Mouse (Mus musculus) kidney, adult 2 months (tissue): ENCODE results near the gene Ndrg4. TPM values are rescaled to one million over a fixed set of nuclear protein-coding genes. Genes with fewer than 3 reads are reported as not detected.
"Not testable (repeated sequence)": the region's sequence is repeated elsewhere in the genome, so short reads cannot be mapped to it uniquely, and the experiment has no call there.

Experiments used
- DNase-seq: peaks from one replicate; pipeline ENCODE4 v3.0.0; 2021
- H3K27ac ChIP-seq: fragments of 200-500 bp; 2 replicates; pipeline ENCODE4 v1.5.1; 2012; ENCODE audit warnings: low read depth, low read length, control low read depth, inconsistent platforms; ENCODE audit not compliant: insufficient read depth
- H3K27me3 ChIP-seq: fragments of 200-500 bp; replicated peaks from 2 replicates; pipeline ENCODE4 v1.6.1; 2012; ENCODE audit warnings: mild to moderate bottlenecking, moderate library complexity, low read length, inconsistent platforms; ENCODE audit not compliant: control insufficient read depth, insufficient read depth
- H3K36me3 ChIP-seq: fragments of 200-500 bp; 2 replicates; pipeline ENCODE4 v1.6.1; 2012; ENCODE audit warnings: mild to moderate bottlenecking, moderate library complexity, low read length, inconsistent platforms; ENCODE audit not compliant: control insufficient read depth, insufficient read depth
- H3K4me1 ChIP-seq: fragments of 200-500 bp; 2 replicates; pipeline ENCODE4 v1.6.1; 2011; ENCODE audit warnings: low read length; ENCODE audit not compliant: control insufficient read depth, insufficient read depth
- H3K4me3 ChIP-seq: fragments of 200-500 bp; 2 replicates; pipeline ENCODE4 v1.5.1; 2011; ENCODE audit warnings: mild to moderate bottlenecking, low read depth, low read length, control low read depth; ENCODE audit not compliant: insufficient read depth
- CTCF ChIP-seq: fragments of 200-500 bp; conservative IDR thresholded peaks from 2 replicates; pipeline ENCODE4 v1.5.1; 2011; ENCODE audit warnings: low read depth, mild to moderate bottlenecking, control low read depth, low read length, moderate library complexity, mixed read lengths; ENCODE audit not compliant: insufficient read depth, insufficient read length
- POLR2A ChIP-seq: fragments of 200-500 bp; IDR thresholded peaks from one replicate; pipeline ENCODE4 v1.6.1; 2011; ENCODE audit warnings: low read depth, low read length, control low read depth
- WGBS: fragments of 180-500 bp; shearing (Covaris S2); methylation state at CpG from one replicate; pipeline ENCODE4 v1.1.7; 2018; 5-methylcytosine and 5-hydroxymethylcytosine counted together
- polyA plus RNA-seq: library from polyadenylated mRNA; depleted of rRNA; stranded (reverse); fragments of >200 nt; gene quantifications from 2 replicates; pipeline ENCODE4 v1.2.3, GENCODE M21; 2012

Ndrg4 gene
- polyA plus RNA-seq, 1 experiment = 21.7 TPM

GRCm38 (mm10) chr8:95656316-95657002, 20.3 kb upstream of the Ndrg4 start:
- Histone ChIP-seq H3K4me3 (no peak overlapping the region), H3K4me1 (no peaks in the 10 kb centered on the region), H3K27me3 (no peaks in the 10 kb centered on the region), H3K27ac (no peak overlapping the region), H3K36me3 (no peaks in the 10 kb centered on the region)
- 60% methylated on average over 5 of the region's 5 CpGs for WGBS
- DNase-seq = no peak
- TF ChIP-seq CTCF (no peak), POLR2A (no peak)

GRCm38 (mm10) chr8:95657523-95657922, 19.3 kb upstream of the Ndrg4 start:
- Histone ChIP-seq H3K27ac (no peak overlapping the region), H3K4me3 (no peak overlapping the region), H3K36me3 (no peaks in the 10 kb centered on the region), H3K27me3 (no peaks in the 10 kb centered on the region), H3K4me1 (no peaks in the 10 kb centered on the region)
- TF ChIP-seq POLR2A = no peak
- TF ChIP-seq CTCF = no peak
- 49% methylated on average over 2 of the region's 2 CpGs for WGBS
- no peak for DNase-seq

- WGBS = 86% methylated on average over 6 of the region's 6 CpGs
- no peaks in the 10 kb centered on the region for H3K4me1 ChIP-seq
- TF ChIP-seq POLR2A (no peak), CTCF (no peak)
- no peaks in the 10 kb centered on the region for H3K36me3 ChIP-seq
- no peak overlapping the region for H3K4me3 ChIP-seq
- H3K27ac ChIP-seq = no peak overlapping the region
- no peaks in the 10 kb centered on the region for H3K27me3 ChIP-seq
- no peak for DNase-seq
Measured at GRCm38 (mm10) chr8:95660334-95660882, 16.4 kb upstream of the Ndrg4 start.

- 49% methylated on average over 8 of the region's 8 CpGs for WGBS
- TF ChIP-seq POLR2A (no peak), CTCF (no peak)
- Histone ChIP-seq H3K4me3 (no peak overlapping the region), H3K36me3 (no peaks in the 10 kb centered on the region), H3K27me3 (no peaks in the 10 kb centered on the region), H3K4me1 (no peaks in the 10 kb centered on the region), H3K27ac (no peak overlapping the region)
- DNase-seq = no peak
Measured at GRCm38 (mm10) chr8:95661085-95661484, 15.7 kb upstream of the Ndrg4 start.

GRCm38 (mm10) chr8:95661575-95661974, 15.2 kb upstream of the Ndrg4 start:
- no peaks in the 10 kb centered on the region for H3K36me3 ChIP-seq

GRCm38 (mm10) chr8:95662885-95663598, 13.7 kb upstream of the Ndrg4 start:
- Histone ChIP-seq H3K4me3 (no peak overlapping the region), H3K27ac (no peak overlapping the region), H3K27me3 (no peaks in the 10 kb centered on the region), H3K4me1 (no peaks in the 10 kb centered on the region), H3K36me3 (no peaks in the 10 kb centered on the region)
- WGBS = 68% methylated on average over 7 of the region's 7 CpGs
- no peak for DNase-seq
- TF ChIP-seq POLR2A (no peak), CTCF (no peak)

More at GRCm38 (mm10) chr8:95661575-95661974, 15.2 kb upstream of the Ndrg4 start:
- no peak for DNase-seq
- TF ChIP-seq CTCF = no peak
- TF ChIP-seq POLR2A = no peak
- Histone ChIP-seq H3K27me3 (no peaks in the 10 kb centered on the region), H3K4me1 (no peaks in the 10 kb centered on the region), H3K27ac (no peak overlapping the region), H3K4me3 (no peak overlapping the region)
- 82% methylated on average over 6 of the region's 6 CpGs for WGBS

GRCm38 (mm10) chr8:95663599-95663949, 13.2 kb upstream of the Ndrg4 start:
- 49% methylated on average over 4 of the region's 4 CpGs for WGBS
- Histone ChIP-seq H3K36me3 (no peaks in the 10 kb centered on the region), H3K27me3 (no peaks in the 10 kb centered on the region), H3K4me3 (no peak overlapping the region), H3K27ac (no peak overlapping the region), H3K4me1 (no peaks in the 10 kb centered on the region)
- DNase-seq = no peak
- TF ChIP-seq POLR2A (no peak), CTCF (no peak)

GRCm38 (mm10) chr8:95665813-95666452, 10.8 kb upstream of the Ndrg4 start:
- WGBS = 96% methylated on average over 11 of the region's 11 CpGs
- not testable (repeated sequence) for H3K4me1 ChIP-seq, H3K27ac ChIP-seq, H3K4me3 ChIP-seq, H3K27me3 ChIP-seq, H3K36me3 ChIP-seq, DNase-seq
